Mouse (Mus musculus): ENCODE results near the gene Pmvk. TPM values are rescaled to one million over a fixed set of nuclear protein-coding genes. Genes with fewer than 3 reads are reported as not detected.

The Pmvk gene
- polyA plus RNA-seq, 1 experiment from 2014 or later: 75.3 TPM

- 2% methylated on average over 36 of the region's 36 CpGs for WGBS
Observed at GRCm38 (mm10) chr3:89458965-89459807, 4.8 kb downstream of the Pmvk start.

GRCm38 (mm10) chr3:89468268-89468667, 13.9 kb downstream of the Pmvk start:
- Histone ChIP-seq H3K4me1 (peaks cover 4% of the 10 kb centered on the region; the same call in 1 of the 2 replicates), H3K9me3 (no peaks in the 10 kb centered on the region)
- WGBS: 49% methylated on average over 4 of the region's 4 CpGs

More at GRCm38 (mm10) chr3:89458965-89459807, 4.8 kb downstream of the Pmvk start:
- H3K4me3 ChIP-seq: peak overlapping the region; percentile 71
- H3K9me3 ChIP-seq: no peaks in the 10 kb centered on the region
- H3K36me3 ChIP-seq (replicated peaks): peaks cover 20% of the 10 kb centered on the region
- peak; percentile 90 for DNase-seq (ENCODE audit: extremely low spot score, low spot score)
- H3K27me3 ChIP-seq (ENCODE audit: poor library complexity, severe bottlenecking): no peaks in the 10 kb centered on the region
- H3K27ac ChIP-seq: peak overlapping the region; percentile 92
- H3K4me1 ChIP-seq: peaks cover 43% of the 10 kb centered on the region

GRCm38 (mm10) chr3:89472280-89472679, 17.9 kb downstream of the Pmvk start:
- no peaks in the 10 kb centered on the region for H3K27me3 ChIP-seq (ENCODE audit: poor library complexity, severe bottlenecking)
- no peak overlapping the region for H3K4me3 ChIP-seq
- no peak overlapping the region for H3K27ac ChIP-seq
- H3K4me1 ChIP-seq: peaks cover 4% of the 10 kb centered on the region; the same call in 1 of the 2 replicates
- no peak for DNase-seq (ENCODE audit: extremely low spot score, low spot score)
- H3K9me3 ChIP-seq: no peaks in the 10 kb centered on the region
- WGBS: 84% methylated on average over 7 of the region's 7 CpGs
- H3K36me3 ChIP-seq (replicated peaks): peaks cover 29% of the 10 kb centered on the region

More at GRCm38 (mm10) chr3:89468268-89468667, 13.9 kb downstream of the Pmvk start:
- Histone ChIP-seq H3K4me3 (no peak overlapping the region), H3K36me3 (replicated peaks) (peaks cover 43% of the 10 kb centered on the region), H3K27ac (no peak overlapping the region; the same call in 1 of the 2 replicates), H3K27me3 (ENCODE audit: poor library complexity, severe bottlenecking) (no peaks in the 10 kb centered on the region)
- DNase-seq (ENCODE audit: extremely low spot score, low spot score): no peak

GRCm38 (mm10) chr3:89473838-89474237, 19.5 kb downstream of the Pmvk start:
- H3K4me3 ChIP-seq: no peak overlapping the region
- peaks cover 4% of the 10 kb centered on the region; the same call in 1 of the 2 replicates for H3K4me1 ChIP-seq
- 80% methylated on average over 6 of the region's 6 CpGs for WGBS
- peaks cover 13% of the 10 kb centered on the region for H3K36me3 ChIP-seq (replicated peaks)
- H3K27ac ChIP-seq: no peak overlapping the region
- no peaks in the 10 kb centered on the region for H3K27me3 ChIP-seq (ENCODE audit: poor library complexity, severe bottlenecking)
- no peak for DNase-seq (ENCODE audit: extremely low spot score, low spot score)
- no peaks in the 10 kb centered on the region for H3K9me3 ChIP-seq

DNA sequence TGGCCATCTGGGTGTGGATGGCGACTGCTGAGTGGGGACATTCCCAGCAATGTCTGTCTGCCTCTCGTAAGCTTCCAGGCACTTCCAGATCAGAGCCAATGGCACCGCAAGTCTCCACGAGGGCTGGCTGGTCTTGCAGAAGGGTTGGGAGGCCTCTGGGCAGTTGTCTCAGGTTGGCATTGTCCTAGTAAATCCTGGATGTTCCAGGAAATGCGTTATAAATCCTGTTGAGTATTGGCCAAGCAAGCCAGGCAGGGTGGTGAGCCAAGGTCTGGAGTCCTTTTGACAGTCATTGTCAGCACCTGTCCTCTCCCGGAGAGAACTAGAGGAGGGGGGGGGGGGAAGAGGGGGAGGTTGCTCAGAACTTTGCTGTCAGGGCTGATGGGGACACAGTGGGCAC, 24.7 kb downstream of the Pmvk start:
- Histone ChIP-seq H3K4me3 (no peak overlapping the region), H3K27ac (no peak overlapping the region), H3K4me1 (no peaks in the 10 kb centered on the region), H3K9me3 (no peaks in the 10 kb centered on the region), H3K36me3 (replicated peaks) (no peaks in the 10 kb centered on the region), H3K27me3 (ENCODE audit: poor library complexity, severe bottlenecking) (0 out of 2 replicates have a peak, but pooled peaks cover under 1% of the 10 kb centered on the region)
- no peak for DNase-seq (ENCODE audit: extremely low spot score, low spot score)
- WGBS: 86% methylated on average over 6 of the region's 6 CpGs

DNA sequence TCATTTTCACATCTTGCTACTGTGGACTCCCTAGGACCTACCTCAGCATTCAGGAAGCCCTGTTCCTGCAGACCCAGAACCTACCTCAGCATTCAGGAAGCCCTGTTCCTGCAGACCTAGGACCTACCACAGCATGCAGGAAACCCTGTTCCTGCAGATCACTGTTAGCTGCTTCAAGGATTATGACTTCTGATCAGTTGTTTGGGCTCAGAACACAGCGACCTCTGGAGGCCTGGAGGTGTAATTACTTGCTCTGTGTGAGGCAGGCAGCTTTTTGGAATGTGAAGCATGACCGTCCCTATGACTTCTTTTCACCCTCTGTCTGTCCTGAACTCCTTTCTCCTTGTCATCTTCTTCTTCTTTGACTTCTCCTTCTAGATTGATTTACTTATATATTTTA, 27.1 kb downstream of the Pmvk start:
- WGBS: 45% methylated on average over 2 of the region's 2 CpGs
- peak; percentile 31 for DNase-seq (ENCODE audit: extremely low spot score, low spot score)
- Histone ChIP-seq H3K4me1 (peaks cover 9% of the 10 kb centered on the region), H3K4me3 (no peak overlapping the region), H3K36me3 (replicated peaks) (no peaks in the 10 kb centered on the region), H3K9me3 (no peaks in the 10 kb centered on the region), H3K27ac (no peak overlapping the region), H3K27me3 (ENCODE audit: poor library complexity, severe bottlenecking) (peaks cover 12% of the 10 kb centered on the region)

- WGBS: 94% methylated on average over 5 of the region's 5 CpGs
- no peak for DNase-seq (ENCODE audit: extremely low spot score, low spot score)
- Histone ChIP-seq H3K36me3 (replicated peaks) (no peaks in the 10 kb centered on the region), H3K4me3 (no peak overlapping the region), H3K9me3 (no peaks in the 10 kb centered on the region), H3K27me3 (ENCODE audit: poor library complexity, severe bottlenecking) (peaks cover 15% of the 10 kb centered on the region), H3K27ac (no peak overlapping the region), H3K4me1 (peaks cover 9% of the 10 kb centered on the region)
Observed at GRCm38 (mm10) chr3:89482249-89482648, 27.9 kb downstream of the Pmvk start.

- Histone ChIP-seq H3K9me3 (no peaks in the 10 kb centered on the region), H3K27me3 (ENCODE audit: poor library complexity, severe bottlenecking) (peaks cover 15% of the 10 kb centered on the region), H3K4me1 (peaks cover 9% of the 10 kb centered on the region), H3K36me3 (replicated peaks) (no peaks in the 10 kb centered on the region), H3K27ac (no peak overlapping the region; the same call in 1 of the 2 replicates), H3K4me3 (peak overlapping the region; percentile 35)
- WGBS: 21% methylated on average over 24 of the region's 24 CpGs
- DNase-seq (ENCODE audit: extremely low spot score, low spot score): peak; percentile 81
Observed at GRCm38 (mm10) chr3:89484766-89485524, 30.6 kb downstream of the Pmvk start.

DNA sequence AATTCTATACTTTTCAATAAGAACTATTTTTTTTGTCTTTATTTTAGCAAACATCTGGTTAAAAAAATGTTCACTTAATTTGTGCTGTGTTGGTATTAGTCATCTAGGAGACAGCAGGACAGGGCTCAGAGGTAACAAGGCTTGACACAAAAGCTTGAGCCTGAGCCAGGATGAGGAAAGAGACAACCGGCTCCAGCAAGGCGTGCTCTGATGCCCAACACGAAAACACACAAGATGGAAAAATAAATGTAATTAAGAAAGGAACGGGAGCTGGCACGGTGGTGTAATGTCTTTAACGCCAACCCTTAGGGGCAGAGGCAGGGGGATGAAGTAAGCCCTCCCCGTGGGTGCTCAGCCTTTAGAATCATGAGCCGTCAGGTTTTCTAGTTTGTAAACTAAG, 31.8 kb downstream of the Pmvk start:
- peaks cover 9% of the 10 kb centered on the region for H3K4me1 ChIP-seq
- 91% methylated on average over 8 of the region's 8 CpGs for WGBS

DNA sequence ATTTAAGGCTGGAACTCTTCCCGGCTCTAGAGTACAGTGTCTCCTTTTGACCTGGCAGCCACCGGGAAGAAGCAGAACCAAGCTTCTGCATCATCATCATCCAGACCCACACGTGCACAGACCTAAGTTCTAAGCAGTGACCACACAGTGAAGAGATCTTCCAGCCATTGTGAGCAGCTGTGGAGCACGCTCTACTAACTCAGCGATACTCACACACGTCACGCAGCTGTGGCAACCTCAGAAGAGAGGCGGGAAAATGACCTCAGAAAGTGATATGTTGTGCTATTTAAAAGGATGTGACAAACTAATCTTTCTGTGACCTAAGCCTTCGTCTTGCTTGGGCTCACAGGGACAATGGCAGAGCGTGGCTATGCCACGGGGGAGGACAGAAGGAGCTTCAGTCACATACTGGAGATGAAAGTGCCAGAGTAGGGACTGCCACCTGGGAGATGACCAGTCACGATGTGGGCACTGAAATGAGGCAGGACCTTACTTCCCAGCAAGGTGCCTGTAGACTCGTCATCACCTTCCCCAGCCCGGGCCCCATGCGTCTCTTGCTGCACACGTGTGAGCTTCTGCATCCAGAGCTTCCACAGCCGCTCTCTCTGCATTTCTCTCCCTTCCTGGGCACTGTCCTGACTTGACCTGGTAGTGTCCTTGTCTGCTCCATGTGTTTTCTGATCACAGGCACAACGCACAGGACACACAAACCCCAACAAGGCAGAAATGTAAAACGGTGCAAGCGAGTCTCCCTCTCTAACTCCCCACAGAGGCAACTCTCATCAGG, 32.8 kb downstream of the Pmvk start:
- no peaks in the 10 kb centered on the region for H3K9me3 ChIP-seq
- DNase-seq (ENCODE audit: extremely low spot score, low spot score): no peak
- H3K36me3 ChIP-seq (replicated peaks): no peaks in the 10 kb centered on the region
- H3K27ac ChIP-seq: no peak overlapping the region
- peaks cover 15% of the 10 kb centered on the region for H3K27me3 ChIP-seq (ENCODE audit: poor library complexity, severe bottlenecking)
- H3K4me3 ChIP-seq: no peak overlapping the region
- WGBS: 70% methylated on average over 20 of the region's 20 CpGs
- H3K4me1 ChIP-seq: peaks cover 12% of the 10 kb centered on the region

More for the DNA sequence above, 31.8 kb downstream of the Pmvk start:
- DNase-seq (ENCODE audit: extremely low spot score, low spot score): no peak
- Histone ChIP-seq H3K4me3 (no peak overlapping the region), H3K27me3 (ENCODE audit: poor library complexity, severe bottlenecking) (peaks cover 15% of the 10 kb centered on the region), H3K27ac (no peak overlapping the region), H3K36me3 (replicated peaks) (no peaks in the 10 kb centered on the region), H3K9me3 (no peaks in the 10 kb centered on the region)

DNA sequence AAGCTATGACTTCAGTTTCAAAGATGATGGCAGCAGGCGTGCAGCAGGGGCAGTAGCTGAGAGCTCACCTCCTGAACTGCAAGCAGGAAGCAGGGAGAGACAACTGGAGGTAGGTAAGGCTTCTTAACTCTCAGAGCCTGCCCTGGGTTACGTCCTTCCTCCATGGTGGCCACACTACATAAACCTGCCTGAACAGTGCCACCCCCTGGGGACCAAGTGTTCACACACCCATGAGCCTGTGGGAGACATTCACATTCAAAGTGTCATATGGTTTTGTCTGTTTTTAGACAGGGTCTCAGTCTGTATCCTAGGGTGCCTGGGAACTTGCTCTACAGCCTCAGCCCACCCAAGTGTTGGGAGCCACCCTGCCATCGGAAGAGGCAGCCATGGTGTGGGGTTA, 36.4 kb downstream of the Pmvk start:
- H3K27ac ChIP-seq: no peak overlapping the region

DNA sequence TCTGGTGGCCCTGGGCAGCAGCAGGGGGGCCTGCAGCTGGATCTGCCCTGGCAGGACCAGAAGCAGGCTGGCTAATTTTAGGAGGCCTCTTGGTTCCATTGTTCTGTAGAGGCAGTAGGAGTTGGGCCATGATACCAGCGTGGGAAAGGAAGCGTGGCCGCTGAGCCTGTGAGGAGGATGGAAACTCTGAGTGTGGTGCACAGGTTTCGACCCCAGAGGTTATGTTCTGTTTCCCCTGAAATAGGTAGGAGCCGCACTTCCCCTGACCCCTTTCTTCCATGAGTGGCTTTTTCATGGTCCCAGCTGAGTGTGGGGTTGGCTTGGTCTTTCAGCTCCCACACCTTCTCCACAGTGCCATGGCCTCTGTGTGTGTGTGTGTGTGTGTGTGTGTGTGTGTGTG, 37.2 kb downstream of the Pmvk start:
- Histone ChIP-seq H3K36me3 (replicated peaks) (no peaks in the 10 kb centered on the region), H3K4me3 (no peak overlapping the region), H3K4me1 (peaks cover 9% of the 10 kb centered on the region), H3K27me3 (ENCODE audit: poor library complexity, severe bottlenecking) (0 out of 2 replicates have a peak, but pooled peaks cover 3% of the 10 kb centered on the region), H3K27ac (no peak overlapping the region), H3K9me3 (peaks cover 4% of the 10 kb centered on the region; the same call in 1 of the 2 replicates)
- DNase-seq (ENCODE audit: extremely low spot score, low spot score): no peak
- 90% methylated on average over 5 of the region's 5 CpGs for WGBS

More for the DNA sequence above, 36.4 kb downstream of the Pmvk start:
- Histone ChIP-seq H3K4me1 (peaks cover 9% of the 10 kb centered on the region), H3K9me3 (peaks cover 4% of the 10 kb centered on the region; the same call in 1 of the 2 replicates), H3K27me3 (ENCODE audit: poor library complexity, severe bottlenecking) (0 out of 2 replicates have a peak, but pooled peaks cover 3% of the 10 kb centered on the region), H3K4me3 (no peak overlapping the region), H3K36me3 (replicated peaks) (no peaks in the 10 kb centered on the region)
- WGBS: 91% methylated on average over 3 of the region's 3 CpGs
- no peak for DNase-seq (ENCODE audit: extremely low spot score, low spot score)
